Mouse (Mus musculus): ENCODE results near the gene Fxyd1. TPM values are rescaled to one million over a fixed set of nuclear protein-coding genes. Genes with fewer than 3 reads are reported as not detected.

The Fxyd1 gene
- polyA plus RNA-seq, 1 experiment from 2014 or later = 1,236 TPM

DNA sequence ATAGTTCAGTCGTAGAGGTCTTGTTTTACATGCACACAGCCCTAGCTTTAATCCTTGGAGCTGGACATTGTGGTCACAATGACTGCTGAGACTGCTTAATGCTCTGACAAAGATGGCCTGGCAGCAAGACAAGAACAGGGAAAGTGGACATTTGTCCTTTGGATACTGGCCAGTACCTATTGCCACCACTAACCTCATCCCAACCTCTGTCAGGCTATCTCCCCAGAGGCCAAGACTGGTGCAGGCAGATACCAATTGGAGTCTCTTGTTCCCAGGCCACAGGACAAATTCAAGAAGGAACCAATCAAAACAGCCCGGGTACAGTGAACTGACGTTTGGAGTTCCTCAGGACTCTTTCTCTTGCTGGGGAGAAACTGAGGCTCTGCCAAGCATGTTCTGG is 31.2 kb upstream of the Fxyd1 start:
- Histone ChIP-seq H3K27ac (peak overlapping the region; percentile 61), H3K4me2 (no peak overlapping the region), H3K9me3 (replicated peaks) (no peaks in the 10 kb centered on the region), H3K4me1 (replicated peaks) (peaks cover 13% of the 10 kb centered on the region; the same call in 1 of the 2 replicates), H3K27me3 (no peaks in the 10 kb centered on the region), H3K9ac (no peak overlapping the region), H3K4me3 (no peak overlapping the region), H3K36me3 (no peaks in the 10 kb centered on the region)
- ATAC-seq (replicated peaks; ENCODE audit: insufficient number of reproducible peaks, insufficient read depth, low FRiP score, low read depth) = no peak
- WGBS = 63% methylated on average over 3 of the region's 3 CpGs

DNA sequence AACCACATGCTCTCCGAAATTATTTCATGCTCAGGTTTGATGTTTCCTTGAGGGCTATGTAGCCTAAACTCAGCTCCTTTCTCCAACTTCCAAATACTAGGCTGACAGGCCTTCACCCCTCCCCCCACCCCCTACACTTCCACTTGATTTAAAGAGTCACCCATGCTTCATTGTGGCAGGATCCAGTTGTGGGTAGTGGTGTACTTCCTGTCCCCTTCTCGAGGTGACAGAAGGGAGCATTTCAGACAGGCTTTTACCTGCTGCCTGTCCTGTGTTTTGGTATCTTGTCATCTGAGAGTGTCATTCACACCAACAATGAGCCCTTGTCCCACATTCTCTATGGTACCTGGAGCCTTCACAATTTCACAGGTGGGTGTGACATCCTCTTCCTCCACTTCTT is 30.3 kb upstream of the Fxyd1 start:
- H3K9ac ChIP-seq = no peak overlapping the region
- H3K9me3 ChIP-seq (replicated peaks) = no peaks in the 10 kb centered on the region
- WGBS = 37% methylated on average over 2 of the region's 2 CpGs
- peaks cover 13% of the 10 kb centered on the region; the same call in 1 of the 2 replicates for H3K4me1 ChIP-seq (replicated peaks)
- no peak overlapping the region for H3K4me3 ChIP-seq
- H3K4me2 ChIP-seq = no peak overlapping the region
- H3K27me3 ChIP-seq = no peaks in the 10 kb centered on the region
- ATAC-seq (replicated peaks; ENCODE audit: insufficient number of reproducible peaks, insufficient read depth, low FRiP score, low read depth) = no peak
- peak overlapping the region; percentile 61; the same call in 1 of the 2 replicates for H3K27ac ChIP-seq
- H3K36me3 ChIP-seq = no peaks in the 10 kb centered on the region

GRCm38 (mm10) chr7:31086175-31086755 is 29.3 kb upstream of the Fxyd1 start:
- WGBS = 81% methylated on average over 9 of the region's 9 CpGs
- Histone ChIP-seq H3K27me3 (no peaks in the 10 kb centered on the region), H3K4me3 (no peak overlapping the region), H3K9ac (no peak overlapping the region), H3K27ac (no peak overlapping the region), H3K4me2 (no peak overlapping the region), H3K36me3 (no peaks in the 10 kb centered on the region), H3K4me1 (replicated peaks) (peaks cover 13% of the 10 kb centered on the region; the same call in 1 of the 2 replicates), H3K9me3 (replicated peaks) (no peaks in the 10 kb centered on the region)
- ATAC-seq (replicated peaks; ENCODE audit: insufficient number of reproducible peaks, insufficient read depth, low FRiP score, low read depth) = no peak

DNA sequence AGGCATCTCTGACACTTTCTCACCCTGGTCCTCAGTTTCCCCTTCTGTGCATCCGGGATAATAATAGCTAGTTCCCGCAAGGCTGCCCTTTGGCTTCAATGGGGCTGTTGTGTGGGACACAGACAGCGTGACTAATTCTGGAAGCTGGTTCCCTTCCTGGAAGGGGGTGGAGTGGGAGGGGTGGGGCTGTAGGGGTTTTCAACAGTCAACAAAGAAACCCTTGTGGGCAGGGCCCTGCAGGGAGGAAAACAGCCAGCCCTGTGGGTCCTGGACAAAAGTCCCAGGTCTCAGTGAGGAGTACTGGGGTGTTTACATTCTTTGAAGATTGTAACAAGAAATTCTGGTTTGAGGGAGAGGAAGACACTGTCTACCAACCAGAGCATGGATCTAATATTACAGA is 28.2 kb upstream of the Fxyd1 start:
- no peak; the same call in 1 of the 2 replicates for ATAC-seq (replicated peaks; ENCODE audit: insufficient number of reproducible peaks, insufficient read depth, low FRiP score, low read depth)
- H3K4me1 ChIP-seq (replicated peaks) = peaks cover 13% of the 10 kb centered on the region; the same call in 1 of the 2 replicates
- no peaks in the 10 kb centered on the region; the same call in 1 of the 2 replicates for H3K27me3 ChIP-seq
- no peak overlapping the region for H3K4me2 ChIP-seq
- H3K27ac ChIP-seq = 0 out of 2 replicates have a peak overlapping the region, but pooled peaks have one; percentile 8
- WGBS = 55% methylated on average over 3 of the region's 3 CpGs
- H3K36me3 ChIP-seq = no peaks in the 10 kb centered on the region
- no peak overlapping the region for H3K4me3 ChIP-seq
- no peak overlapping the region for H3K9ac ChIP-seq
- H3K9me3 ChIP-seq (replicated peaks) = no peaks in the 10 kb centered on the region

- Histone ChIP-seq H3K4me2 (no peak overlapping the region), H3K9me3 (replicated peaks) (no peaks in the 10 kb centered on the region), H3K9ac (no peak overlapping the region), H3K27me3 (no peaks in the 10 kb centered on the region; the same call in 1 of the 2 replicates), H3K36me3 (no peaks in the 10 kb centered on the region), H3K27ac (no peak overlapping the region), H3K4me1 (replicated peaks) (peaks cover 13% of the 10 kb centered on the region; the same call in 1 of the 2 replicates), H3K4me3 (no peak overlapping the region)
- no peak for ATAC-seq (replicated peaks; ENCODE audit: insufficient number of reproducible peaks, insufficient read depth, low FRiP score, low read depth)
- WGBS = 60% methylated on average over 9 of the region's 9 CpGs
Measured at GRCm38 (mm10) chr7:31084140-31084539, 27.1 kb upstream of the Fxyd1 start.

GRCm38 (mm10) chr7:31082831-31083588 is 26.0 kb upstream of the Fxyd1 start:
- H3K9me3 ChIP-seq (replicated peaks) = no peaks in the 10 kb centered on the region
- peaks cover 7% of the 10 kb centered on the region; the same call in 1 of the 2 replicates for H3K4me1 ChIP-seq (replicated peaks)
- WGBS = 72% methylated on average over 14 of the region's 14 CpGs
- H3K4me2 ChIP-seq = no peak overlapping the region
- no peaks in the 10 kb centered on the region for H3K36me3 ChIP-seq
- ATAC-seq (replicated peaks; ENCODE audit: insufficient number of reproducible peaks, insufficient read depth, low FRiP score, low read depth) = no peak
- H3K27ac ChIP-seq = no peak overlapping the region
- no peak overlapping the region for H3K9ac ChIP-seq
- H3K27me3 ChIP-seq = no peaks in the 10 kb centered on the region; the same call in 1 of the 2 replicates
- no peak overlapping the region for H3K4me3 ChIP-seq

- no peak overlapping the region for H3K27ac ChIP-seq
- no peaks in the 10 kb centered on the region for H3K36me3 ChIP-seq
- no peak overlapping the region for H3K4me3 ChIP-seq
- H3K4me1 ChIP-seq (replicated peaks) = 0 out of 2 replicates have a peak, but pooled peaks cover 4% of the 10 kb centered on the region
- no peaks in the 10 kb centered on the region for H3K9me3 ChIP-seq (replicated peaks)
- no peak overlapping the region for H3K9ac ChIP-seq
- no peak overlapping the region for H3K4me2 ChIP-seq
- no peaks in the 10 kb centered on the region; the same call in 1 of the 2 replicates for H3K27me3 ChIP-seq
- ATAC-seq (replicated peaks; ENCODE audit: insufficient number of reproducible peaks, insufficient read depth, low FRiP score, low read depth) = no peak
Measured at GRCm38 (mm10) chr7:31082106-31082505, 25.1 kb upstream of the Fxyd1 start.

DNA sequence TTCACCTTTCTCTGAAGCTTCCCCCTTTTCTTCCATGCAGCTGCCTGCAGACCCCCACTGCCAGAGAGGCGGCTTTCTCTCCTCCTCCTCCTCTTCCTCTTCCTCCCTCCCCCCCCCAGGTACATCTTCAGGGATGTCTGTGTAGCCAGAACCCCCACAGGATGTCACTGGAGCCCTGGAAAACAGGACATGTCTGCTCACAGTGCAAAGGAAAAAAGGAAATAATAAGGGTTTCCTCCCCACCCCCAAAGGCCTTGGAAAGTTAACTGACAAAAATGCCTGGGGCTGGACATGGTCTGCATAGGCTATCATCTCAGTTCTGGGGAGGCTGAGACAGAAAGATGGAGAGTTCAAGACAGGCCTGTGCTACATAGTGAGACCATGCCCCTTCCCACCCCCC is 24.1 kb upstream of the Fxyd1 start:
- Histone ChIP-seq H3K36me3 (no peaks in the 10 kb centered on the region), H3K27ac (no peak overlapping the region), H3K4me3 (no peak overlapping the region), H3K9me3 (replicated peaks) (no peaks in the 10 kb centered on the region), H3K27me3 (no peaks in the 10 kb centered on the region; the same call in 1 of the 2 replicates), H3K9ac (no peak overlapping the region), H3K4me1 (replicated peaks) (0 out of 2 replicates have a peak, but pooled peaks cover 4% of the 10 kb centered on the region), H3K4me2 (no peak overlapping the region)
- no peak for ATAC-seq (replicated peaks; ENCODE audit: insufficient number of reproducible peaks, insufficient read depth, low FRiP score, low read depth)
- WGBS = 39% methylated on average over 1 of the region's 1 CpGs

- H3K4me1 ChIP-seq (replicated peaks) = 0 out of 2 replicates have a peak, but pooled peaks cover 4% of the 10 kb centered on the region
- no peak overlapping the region for H3K9ac ChIP-seq
- no peak overlapping the region for H3K27ac ChIP-seq
- WGBS = 58% methylated on average over 3 of the region's 3 CpGs
- no peak for ATAC-seq (replicated peaks; ENCODE audit: insufficient number of reproducible peaks, insufficient read depth, low FRiP score, low read depth)
- H3K4me3 ChIP-seq = no peak overlapping the region
- no peaks in the 10 kb centered on the region for H3K9me3 ChIP-seq (replicated peaks)
- H3K36me3 ChIP-seq = no peaks in the 10 kb centered on the region
- no peak overlapping the region for H3K4me2 ChIP-seq
- no peaks in the 10 kb centered on the region; the same call in 1 of the 2 replicates for H3K27me3 ChIP-seq
Measured at GRCm38 (mm10) chr7:31080611-31081010, 23.6 kb upstream of the Fxyd1 start.

- Histone ChIP-seq H3K9ac (no peak overlapping the region), H3K36me3 (no peaks in the 10 kb centered on the region), H3K27ac (no peak overlapping the region), H3K4me3 (no peak overlapping the region), H3K4me2 (no peak overlapping the region), H3K27me3 (no peaks in the 10 kb centered on the region; the same call in 1 of the 2 replicates), H3K4me1 (replicated peaks) (no peaks in the 10 kb centered on the region), H3K9me3 (replicated peaks) (no peaks in the 10 kb centered on the region)
- WGBS = 82% methylated on average over 8 of the region's 8 CpGs
- ATAC-seq (replicated peaks; ENCODE audit: insufficient number of reproducible peaks, insufficient read depth, low FRiP score, low read depth) = no peak
Measured at GRCm38 (mm10) chr7:31079670-31080069, 22.7 kb upstream of the Fxyd1 start.

- Histone ChIP-seq H3K9me3 (replicated peaks) (no peaks in the 10 kb centered on the region), H3K27me3 (no peaks in the 10 kb centered on the region; the same call in 1 of the 2 replicates), H3K4me1 (replicated peaks) (no peaks in the 10 kb centered on the region), H3K27ac (no peak overlapping the region), H3K4me2 (no peak overlapping the region), H3K4me3 (no peak overlapping the region), H3K9ac (no peak overlapping the region), H3K36me3 (no peaks in the 10 kb centered on the region)
- 34% methylated on average over 5 of the region's 5 CpGs for WGBS
- no peak for ATAC-seq (replicated peaks; ENCODE audit: insufficient number of reproducible peaks, insufficient read depth, low FRiP score, low read depth)
Measured at GRCm38 (mm10) chr7:31077885-31078445, 21.0 kb upstream of the Fxyd1 start.
